Mouse (Mus musculus): ENCODE data around the gene Cyba. TPM values are rescaled to one million over a fixed set of nuclear protein-coding genes. Genes with fewer than 3 reads are reported as not detected.

The Cyba gene
- polyA plus RNA-seq, 1 experiment from 2014 or later: 307 TPM

DNA sequence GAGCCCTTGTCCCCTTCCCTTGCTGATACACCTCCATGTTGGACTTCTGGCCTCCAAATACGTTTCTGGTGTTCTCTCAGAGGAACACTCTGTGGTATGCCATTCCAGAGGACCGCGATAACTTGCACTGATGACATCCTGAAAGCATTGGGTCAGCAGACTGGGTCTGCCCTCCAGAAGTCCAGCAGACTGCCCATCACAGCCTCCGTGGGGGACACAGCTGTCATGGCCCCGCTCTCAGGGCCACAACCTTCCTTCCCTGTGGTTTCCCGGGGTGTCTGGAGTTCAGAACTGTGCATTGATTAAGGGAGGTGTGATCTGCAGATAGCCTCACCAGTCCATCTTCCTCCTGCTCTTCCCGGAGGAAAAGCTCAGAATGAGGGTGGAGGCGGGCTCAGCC lies 29.8 kb upstream of the Cyba start:
- Histone ChIP-seq H3K4me1 (replicated peaks) (peaks cover 22% of the 10 kb centered on the region), H3K4me3 (replicated peaks) (no peak overlapping the region), H3K27ac (no peak overlapping the region), H3K9ac (no peak overlapping the region), H3K27me3 (replicated peaks) (peaks cover 29% of the 10 kb centered on the region), H3K36me3 (peaks cover 10% of the 10 kb centered on the region), H3K4me2 (replicated peaks) (no peak overlapping the region), H3K9me3 (no peaks in the 10 kb centered on the region)
- 70% methylated on average over 8 of the region's 8 CpGs for WGBS
- no peak for ATAC-seq

- Histone ChIP-seq H3K36me3 (peaks cover 3% of the 10 kb centered on the region; the same call in 1 of the 2 replicates), H3K4me3 (replicated peaks) (no peak overlapping the region), H3K4me1 (replicated peaks) (peaks cover 22% of the 10 kb centered on the region), H3K4me2 (replicated peaks) (peak overlapping the region; percentile 89; the same call in 1 of the 2 replicates), H3K9ac (no peak overlapping the region), H3K27ac (no peak overlapping the region), H3K27me3 (replicated peaks) (peaks cover 29% of the 10 kb centered on the region), H3K9me3 (no peaks in the 10 kb centered on the region)
- WGBS: 66% methylated on average over 11 of the region's 11 CpGs
- no peak for ATAC-seq
Observed at GRCm38 (mm10) chr8:122461473-122462148, 28.9 kb upstream of the Cyba start.

GRCm38 (mm10) chr8:122460524-122461472 lies 28.1 kb upstream of the Cyba start, which contains the start of gene Snai3:
Gene Snai3, minus strand, starts transcription at chr8:122460733.
- Histone ChIP-seq H3K4me1 (replicated peaks) (peaks cover 22% of the 10 kb centered on the region), H3K9me3 (no peaks in the 10 kb centered on the region), H3K4me2 (replicated peaks) (peak within 1 kb of the TSS; percentile 89), H3K27ac (no peak within 1 kb of the TSS), H3K4me3 (replicated peaks) (peak within 1 kb of the TSS; percentile 39), H3K27me3 (replicated peaks) (peaks cover 29% of the 10 kb centered on the region), H3K9ac (peak within 1 kb of the TSS; percentile 42), H3K36me3 (peaks cover 2% of the 10 kb centered on the region; the same call in 1 of the 2 replicates)
- 2% methylated on average over 56 of the region's 56 CpGs for WGBS
- ATAC-seq: peak; percentile 96

GRCm38 (mm10) chr8:122459990-122460389 lies 27.3 kb upstream of the Cyba start:
- peak overlapping the region; percentile 89 for H3K4me2 ChIP-seq (replicated peaks)
- 0 out of 2 replicates have a peak overlapping the region, but pooled peaks have one; percentile 42 for H3K9ac ChIP-seq
- peak overlapping the region; percentile 39 for H3K4me3 ChIP-seq (replicated peaks)
- H3K36me3 ChIP-seq: no peaks in the 10 kb centered on the region
- no peak; the same call in 1 of the 2 replicates for ATAC-seq
- 22% methylated on average over 7 of the region's 7 CpGs for WGBS
- peaks cover 29% of the 10 kb centered on the region for H3K27me3 ChIP-seq (replicated peaks)
- H3K4me1 ChIP-seq (replicated peaks): peaks cover 22% of the 10 kb centered on the region
- H3K9me3 ChIP-seq: no peaks in the 10 kb centered on the region
- H3K27ac ChIP-seq: no peak overlapping the region

GRCm38 (mm10) chr8:122459218-122459900 lies 26.6 kb upstream of the Cyba start:
- 59% methylated on average over 6 of the region's 6 CpGs for WGBS
- H3K27ac ChIP-seq: no peak overlapping the region
- ATAC-seq: no peak
- no peak overlapping the region for H3K4me2 ChIP-seq (replicated peaks)
- no peaks in the 10 kb centered on the region for H3K9me3 ChIP-seq
- H3K36me3 ChIP-seq: no peaks in the 10 kb centered on the region
- peaks cover 22% of the 10 kb centered on the region for H3K4me1 ChIP-seq (replicated peaks)
- peaks cover 29% of the 10 kb centered on the region for H3K27me3 ChIP-seq (replicated peaks)
- no peak overlapping the region for H3K4me3 ChIP-seq (replicated peaks)
- H3K9ac ChIP-seq: no peak overlapping the region

DNA sequence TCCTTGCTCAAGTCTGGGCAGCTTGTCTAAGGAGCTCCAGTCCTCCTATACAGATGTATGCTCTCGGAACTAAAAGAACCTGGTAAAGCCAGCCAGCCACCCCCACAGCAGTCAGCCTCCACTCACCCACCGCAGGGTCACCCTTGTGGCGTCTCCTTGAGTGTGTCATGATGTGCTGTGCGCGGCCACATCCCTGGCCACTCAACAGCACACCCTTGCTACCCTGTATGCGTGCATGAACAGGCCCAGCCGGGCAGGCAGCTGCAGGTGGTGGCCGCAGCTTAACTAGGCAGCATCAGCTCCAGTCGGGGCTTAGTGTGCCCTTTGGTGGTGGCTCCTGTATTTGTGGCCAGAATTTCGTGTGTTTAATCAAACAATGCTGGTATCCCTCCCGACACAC lies 24.4 kb upstream of the Cyba start:
- WGBS: 73% methylated on average over 11 of the region's 11 CpGs
- Histone ChIP-seq H3K27ac (no peak overlapping the region), H3K9ac (no peak overlapping the region), H3K27me3 (replicated peaks) (peaks cover 23% of the 10 kb centered on the region), H3K9me3 (no peaks in the 10 kb centered on the region), H3K36me3 (no peaks in the 10 kb centered on the region), H3K4me2 (replicated peaks) (no peak overlapping the region), H3K4me1 (replicated peaks) (peaks cover 22% of the 10 kb centered on the region), H3K4me3 (replicated peaks) (no peak overlapping the region)
- no peak for ATAC-seq

DNA sequence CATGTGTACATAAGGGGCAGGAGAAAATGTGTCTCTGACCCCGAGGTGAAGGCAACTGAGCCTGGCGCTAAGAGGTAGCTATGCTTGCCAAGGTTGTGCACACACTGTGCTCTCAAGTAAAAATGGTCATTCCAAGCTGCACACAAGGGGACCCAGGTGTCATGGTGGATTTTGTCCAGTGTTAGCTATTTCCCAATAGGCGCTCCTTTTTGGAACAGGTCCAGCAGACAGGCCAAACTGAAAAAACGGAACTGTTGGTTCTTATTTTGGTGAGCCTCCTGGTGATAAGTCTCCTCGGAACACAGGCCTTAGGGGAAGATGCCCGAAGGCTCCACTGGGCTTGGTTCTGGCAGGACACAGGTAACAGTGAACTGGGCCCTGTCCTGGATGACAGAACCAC lies 21.7 kb upstream of the Cyba start:
- no peak overlapping the region for H3K27ac ChIP-seq
- no peak overlapping the region for H3K4me3 ChIP-seq (replicated peaks)
- WGBS: 79% methylated on average over 6 of the region's 6 CpGs
- H3K27me3 ChIP-seq (replicated peaks): peaks cover 5% of the 10 kb centered on the region; the same call in 1 of the 2 replicates
- no peaks in the 10 kb centered on the region for H3K36me3 ChIP-seq
- ATAC-seq: no peak
- H3K4me2 ChIP-seq (replicated peaks): no peak overlapping the region
- H3K9me3 ChIP-seq: no peaks in the 10 kb centered on the region
- no peaks in the 10 kb centered on the region for H3K4me1 ChIP-seq (replicated peaks)
- no peak overlapping the region for H3K9ac ChIP-seq

DNA sequence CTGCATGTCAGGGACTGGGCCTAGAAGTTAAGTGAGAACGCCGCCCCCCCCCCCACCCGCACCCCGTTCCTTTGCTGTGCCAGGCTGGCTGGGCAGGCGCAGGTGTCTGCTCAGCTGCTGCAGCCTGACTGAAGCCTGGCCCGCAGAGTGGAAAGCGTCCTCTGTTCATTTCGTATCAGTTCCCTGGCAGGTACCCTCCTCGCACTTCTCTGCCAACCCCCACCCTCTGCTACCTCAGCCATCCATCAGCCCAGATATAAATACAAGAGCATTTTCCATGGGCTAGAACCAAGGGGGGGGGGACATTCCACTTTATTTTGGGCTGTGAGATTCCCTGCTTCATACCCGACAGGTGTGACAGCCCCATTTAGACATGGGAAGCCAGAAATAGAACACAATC lies 19.4 kb upstream of the Cyba start:
- Histone ChIP-seq H3K27me3 (replicated peaks) (no peaks in the 10 kb centered on the region), H3K4me2 (replicated peaks) (no peak overlapping the region), H3K27ac (no peak overlapping the region), H3K36me3 (no peaks in the 10 kb centered on the region), H3K9ac (no peak overlapping the region), H3K4me1 (replicated peaks) (no peaks in the 10 kb centered on the region), H3K4me3 (replicated peaks) (no peak overlapping the region), H3K9me3 (no peaks in the 10 kb centered on the region)
- 82% methylated on average over 9 of the region's 10 CpGs for WGBS
- ATAC-seq: no peak

DNA sequence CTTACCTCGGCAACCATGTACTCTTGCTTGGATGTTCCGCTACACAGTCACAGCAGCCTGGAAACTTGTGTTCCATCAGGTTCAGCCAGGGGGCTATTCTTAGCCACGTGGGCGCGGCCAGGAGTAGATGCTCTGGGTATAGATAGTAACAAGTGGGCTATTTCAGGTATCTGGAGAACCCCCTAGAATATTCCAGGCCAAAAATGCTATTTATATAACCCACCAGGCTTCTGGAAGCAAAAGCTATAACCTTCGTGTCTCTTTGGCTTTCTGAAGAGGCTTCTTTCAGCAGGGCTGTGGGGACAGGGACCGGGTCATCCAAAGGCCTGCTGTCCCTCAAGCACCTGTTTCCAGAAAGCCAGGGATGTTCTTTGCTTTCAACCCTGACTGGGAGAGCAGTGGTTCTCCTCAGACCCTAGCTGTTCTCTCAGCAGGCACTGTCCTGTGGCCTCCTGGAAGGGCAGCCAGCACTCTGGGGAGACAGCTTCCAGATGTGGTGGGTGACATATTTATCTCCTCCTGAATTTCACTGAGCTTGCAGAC lies 18.5 kb upstream of the Cyba start:
- 56% methylated on average over 7 of the region's 7 CpGs for WGBS
- Histone ChIP-seq H3K4me1 (replicated peaks) (no peaks in the 10 kb centered on the region), H3K27ac (no peak overlapping the region), H3K9me3 (no peaks in the 10 kb centered on the region), H3K27me3 (replicated peaks) (no peaks in the 10 kb centered on the region), H3K9ac (no peak overlapping the region), H3K36me3 (no peaks in the 10 kb centered on the region), H3K4me2 (replicated peaks) (no peak overlapping the region), H3K4me3 (replicated peaks) (no peak overlapping the region)
- ATAC-seq: 0 out of 2 replicates have a peak, but pooled peaks have one; percentile 50

DNA sequence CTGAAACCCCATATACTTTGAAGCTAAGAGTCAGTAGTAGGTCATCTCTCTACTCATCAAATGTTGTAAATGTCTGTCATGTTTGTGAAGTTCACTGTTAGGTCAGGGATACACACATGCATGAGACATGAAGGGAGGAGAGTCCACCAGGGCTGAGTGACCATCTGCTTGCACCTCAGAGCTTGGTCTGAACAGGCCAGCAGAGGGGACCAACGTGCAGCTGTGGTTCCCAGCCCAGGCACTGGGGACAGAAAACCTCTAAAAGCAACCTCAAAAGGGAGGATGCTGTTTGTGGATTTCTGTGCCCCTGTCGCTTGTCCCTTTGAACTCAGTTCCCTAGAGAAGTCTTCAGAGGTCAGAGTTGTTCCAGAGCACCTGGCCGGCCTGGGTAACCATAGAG lies 12.5 kb upstream of the Cyba start:
- H3K4me3 ChIP-seq (replicated peaks): no peak overlapping the region
- no peaks in the 10 kb centered on the region for H3K9me3 ChIP-seq
- ATAC-seq: no peak
- H3K27me3 ChIP-seq (replicated peaks): no peaks in the 10 kb centered on the region
- H3K27ac ChIP-seq: 0 out of 2 replicates have a peak overlapping the region, but pooled peaks have one; percentile 7
- peaks cover 21% of the 10 kb centered on the region for H3K4me1 ChIP-seq (replicated peaks)
- 61% methylated on average over 3 of the region's 3 CpGs for WGBS
- no peak overlapping the region for H3K4me2 ChIP-seq (replicated peaks)
- H3K36me3 ChIP-seq: no peaks in the 10 kb centered on the region
- 0 out of 2 replicates have a peak overlapping the region, but pooled peaks have one; percentile 51 for H3K9ac ChIP-seq

DNA sequence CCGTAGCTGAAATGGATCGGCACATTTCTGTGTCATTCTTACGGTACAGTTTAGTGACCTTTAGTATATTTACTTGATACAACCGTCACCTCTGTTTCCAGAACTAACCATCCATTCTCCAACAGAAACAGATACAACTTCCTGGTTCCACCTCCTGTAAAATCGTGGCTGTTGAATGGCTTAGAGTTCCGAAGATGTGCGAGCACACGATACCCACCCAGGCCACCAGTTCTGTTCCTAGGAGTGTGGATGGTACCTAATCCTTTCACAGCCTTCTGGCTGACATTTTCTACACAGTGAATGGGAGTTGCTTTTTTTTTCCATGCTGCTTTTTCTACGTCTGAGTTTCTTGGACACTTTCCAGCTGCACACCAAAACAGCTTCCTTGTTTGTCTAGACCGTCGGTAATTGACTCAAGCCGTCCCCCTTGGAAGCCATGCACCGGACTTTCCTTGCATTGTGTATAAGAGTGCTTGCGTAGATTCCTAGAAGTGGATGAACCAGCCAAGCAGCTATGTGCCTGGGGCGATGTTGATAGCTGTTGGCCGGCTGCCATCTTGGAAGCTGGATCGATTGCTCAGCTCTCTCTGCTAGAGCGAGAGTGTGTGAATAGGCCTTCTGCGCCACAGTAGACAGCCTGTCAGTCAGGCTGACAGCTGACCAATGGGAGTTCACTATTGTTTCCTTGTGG lies 11.5 kb upstream of the Cyba start:
- peak overlapping the region; percentile 93 for H3K27ac ChIP-seq
- H3K9me3 ChIP-seq: no peaks in the 10 kb centered on the region
- peaks cover 6% of the 10 kb centered on the region; the same call in 1 of the 2 replicates for H3K36me3 ChIP-seq
- H3K27me3 ChIP-seq (replicated peaks): no peaks in the 10 kb centered on the region
- peak; percentile 60 for ATAC-seq
- H3K9ac ChIP-seq: peak overlapping the region; percentile 51
- 2% methylated on average over 19 of the region's 19 CpGs for WGBS
- peak overlapping the region; percentile 65 for H3K4me2 ChIP-seq (replicated peaks)
- H3K4me1 ChIP-seq (replicated peaks): peaks cover 21% of the 10 kb centered on the region
- peak overlapping the region; percentile 68 for H3K4me3 ChIP-seq (replicated peaks)
